Comparison of ENCODE assay signal across 9 mouse cellular contexts in the genomic region with DNA sequence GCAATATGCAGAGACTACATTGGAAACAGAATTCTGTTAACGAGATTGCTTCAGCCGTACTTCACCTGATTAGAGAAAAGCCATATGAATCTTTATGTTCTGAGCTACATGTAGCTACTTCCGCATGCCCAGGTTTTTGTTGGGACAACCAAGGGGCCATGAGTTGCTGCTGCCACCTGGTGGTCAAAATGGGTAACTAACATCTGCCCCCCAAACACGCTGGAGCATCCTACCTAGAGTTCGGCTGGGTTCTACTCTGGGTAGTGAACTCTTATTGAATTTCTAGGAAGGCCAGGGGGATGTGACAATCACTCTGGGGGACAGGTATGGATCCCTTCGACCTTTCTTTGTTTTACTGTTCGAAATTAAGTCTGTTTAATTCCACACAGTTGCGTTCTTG. TPM values are rescaled to one million over a fixed set of nuclear protein-coding genes. Genes with fewer than 3 reads are reported as not detected.
DNase-seq lines count a peak whose midpoint lies in the region; ATAC-seq and TF ChIP-seq lines count a peak whose summit lies in the region.
"Had no signal": no experiment of that assay in that cellular context is flagged by ENCODE, and none has a peak within 500 bp of the region (broad histone marks: within the 10 kb centered on the region; RNA-seq: fewer than 3 reads in every experiment).

No protein-coding gene starts in this region.

- no peaks in the 10 kb centered on the region for H3K36me3 ChIP-seq in intestine, postnatal 0 days (ENCODE audit: control insufficient read depth, insufficient read depth)
- H3K36me3 ChIP-seq in myocyte (ENCODE audit: control insufficient read depth, insufficient read depth): no peaks in the 10 kb centered on the region
- no peaks in the 10 kb centered on the region for H3K36me3 ChIP-seq in splenic B cell, adult 2 months (ENCODE audit: control insufficient read depth, insufficient read depth, low read length, poor library complexity, severe bottlenecking)
- H3K36me3 ChIP-seq: embryonic facial prominence, embryonic 13.5 days had no signal

- H3K4me2 ChIP-seq in intestine, postnatal 0 days (replicated peaks; ENCODE audit: low read depth): no peak overlapping the region
- H3K4me2 ChIP-seq in myocyte (ENCODE audit: low read depth): peak overlapping the region; percentile 8
- H3K4me2 ChIP-seq: embryonic facial prominence, embryonic 13.5 days had no signal

- H3K4me3 ChIP-seq in gastrocnemius, adult 2 months: no peak overlapping the region
- H3K4me3 ChIP-seq in intestine, postnatal 0 days (ENCODE audit: low read depth, low read length): no peak overlapping the region
- no peak overlapping the region for H3K4me3 ChIP-seq in myocyte
- H3K4me3 ChIP-seq: embryonic facial prominence, embryonic 13.5 days had no signal

- H3K27ac ChIP-seq in gastrocnemius, adult 2 months: no peak overlapping the region
- no peak overlapping the region for H3K27ac ChIP-seq in intestine, postnatal 0 days (ENCODE audit: low read depth, low read length)
- H3K27ac ChIP-seq: embryonic facial prominence, embryonic 13.5 days had no signal

- H3K4me1 ChIP-seq in intestine, postnatal 0 days (replicated peaks; ENCODE audit: control insufficient read depth, insufficient read depth, low read length): no peaks in the 10 kb centered on the region
- H3K4me1 ChIP-seq: embryonic facial prominence, embryonic 13.5 days had no signal

- no peak for ATAC-seq in intestine, postnatal 0 days

- 16% methylated on average over 8 of the region's 8 CpGs for WGBS in intestine, postnatal 0 days

- peak; percentile 46 for DNase-seq in 3134 (ENCODE audit: extremely low read depth, insufficient read length, low spot score)
- peak; percentile 90 for DNase-seq in ZHBTc4 (ENCODE audit: low read depth, low spot score)
- peak; percentile 67 to 72 for DNase-seq in cerebellum, postnatal 36 days
- peak; percentile 77 for DNase-seq in gastrocnemius, adult 2 months
- DNase-seq in left cerebral cortex, postnatal 25 days (ENCODE audit: low spot score in 2 of 2): peak; percentile 75 to 87
- DNase-seq in splenic B cell, adult 2 months (ENCODE audit: low read depth, low spot score): peak; percentile 85

- peak; percentile 98; the same call in 1 of the 2 replicates for TF ChIP-seq CTCF in gastrocnemius, adult 2 months (IDR thresholded peaks at IDR 0.05)
- TF ChIP-seq CTCF in intestine, postnatal 0 days (IDR thresholded peaks at IDR 0.05; ENCODE audit: low read depth): peak; percentile 99

- no peaks in the 10 kb centered on the region for H3K9me3 ChIP-seq in intestine, postnatal 0 days (ENCODE audit: control insufficient read depth)
- H3K9me3 ChIP-seq: embryonic facial prominence, embryonic 13.5 days had no signal

- no peaks in the 10 kb centered on the region for H3K27me3 ChIP-seq in intestine, postnatal 0 days (replicated peaks; ENCODE audit: control insufficient read depth, insufficient read depth, low read length)
- no peaks in the 10 kb centered on the region for H3K27me3 ChIP-seq in myocyte (ENCODE audit: control insufficient read depth, insufficient read depth, insufficient read length)
- no peaks in the 10 kb centered on the region for H3K27me3 ChIP-seq in splenic B cell, adult 2 months (ENCODE audit: control insufficient read depth, insufficient read depth, low read length, poor library complexity, severe bottlenecking)
- H3K27me3 ChIP-seq: embryonic facial prominence, embryonic 13.5 days had no signal

- intact Hi-C loops in gastrocnemius, adult 2 months (cut with DNase I): loop anchor here (1.0 to 2.0 kb wide), 3 partner anchors 144 to 274 kb away; no protein-coding TSS in a partner anchor
- intact Hi-C loops in left cerebral cortex, postnatal 25 days (cut with DNase I): loop anchor here (1.0 to 2.0 kb wide), 2 partner anchors 149 to 274 kb away; no protein-coding TSS in a partner anchor

- H3ac ChIP-seq in myocyte (ENCODE audit: control insufficient read depth, insufficient read length): no peak overlapping the region

- TF ChIP-seq POLR2A in myocyte (IDR thresholded peaks at IDR 0.05; ENCODE audit: insufficient read length, low read depth): no peak

- H3K9ac ChIP-seq in intestine, postnatal 0 days (ENCODE audit: low read depth, low read length): no peak overlapping the region
- H3K9ac ChIP-seq: embryonic facial prominence, embryonic 13.5 days had no signal

- no peaks in the 10 kb centered on the region for H3K79me2 ChIP-seq in myocyte (ENCODE audit: control insufficient read depth, insufficient read depth)

TF ChIP-seq in myocyte, 11 proteins besides CTCF, POLR2A, EP300 and RAD21:
- TF ChIP-seq REST (IDR thresholded peaks at IDR 0.05; ENCODE audit: insufficient read depth, insufficient read length) (no peak), MYOD1 (IDR thresholded peaks at IDR 0.05; ENCODE audit: control insufficient read depth in 1 of 3, insufficient read length in 2 of 3, low read depth in 2 of 3) (no peak), TCF3 (IDR thresholded peaks at IDR 0.05; ENCODE audit: insufficient read length, low read depth) (no peak), POLR2AphosphoS2 (IDR thresholded peaks at IDR 0.05; ENCODE audit: insufficient read length, low read depth) (no peak), MYOG (IDR thresholded peaks at IDR 0.05; ENCODE audit: control insufficient read depth in 1 of 3, insufficient read depth in 1 of 3, insufficient read length in 2 of 3, low read depth in 2 of 3) (no peak)

RNA-seq across cellular contexts. Expression of a gene that starts 25.8 kb away (rescaled TPM):
- total RNA-seq in gastrocnemius, adult 2 months (2021): 1 to 10 TPM; 5.0 to 8.3 TPM
- polyA plus RNA-seq in intestine, postnatal 0 days (2015; fragmentation: Nextera tagmentation; extraction: Ambion mirVana): 6.7 and 7.4 TPM in 2 replicates
- 10 to 100 TPM; 26.0 TPM for total RNA-seq in left cerebral cortex, postnatal 25 days (2021)
- 7.7 TPM for polyA plus RNA-seq in myocyte (2012; fragmentation: generic; extraction: Trizol)
